In the genomic region with DNA sequence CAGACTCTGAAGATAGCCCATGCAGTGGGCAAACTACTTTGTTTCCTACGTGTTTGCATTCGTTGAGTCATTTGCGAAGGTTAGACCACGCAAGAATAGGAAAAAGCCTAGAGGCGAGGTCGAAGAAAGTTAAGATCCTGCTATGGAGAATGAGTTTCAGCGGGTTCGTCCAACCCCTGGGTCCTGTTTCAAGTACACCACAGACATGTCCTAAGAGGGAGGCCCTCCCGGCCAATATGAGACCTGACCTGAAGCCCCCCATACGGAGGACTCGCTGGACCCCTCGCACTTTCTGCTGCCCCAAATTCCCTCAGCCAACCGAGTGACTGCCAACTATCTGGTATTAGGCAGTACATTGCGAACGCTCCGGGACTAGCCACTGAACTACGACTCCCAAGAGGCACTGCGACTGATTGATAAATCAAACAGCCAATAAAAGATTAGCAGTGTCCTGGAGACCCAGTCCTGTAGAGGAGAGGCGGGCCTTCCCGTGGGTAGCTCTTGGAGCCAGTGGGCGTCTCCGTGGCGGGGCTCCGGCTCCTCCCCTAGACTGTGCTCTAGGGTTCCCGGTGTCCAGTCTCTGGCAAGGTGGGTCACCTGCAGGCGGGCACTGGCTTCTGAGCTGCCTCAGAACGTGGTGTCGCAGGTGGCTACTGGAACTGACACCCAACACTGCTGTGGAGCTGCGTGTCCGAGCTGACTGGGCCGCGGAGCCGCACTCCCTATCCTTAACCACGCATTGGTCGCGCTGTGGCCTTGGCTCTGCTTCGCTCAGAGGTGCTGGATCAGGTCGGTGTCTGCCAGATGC, we compare ENCODE assay signal across 8 mouse cellular contexts. TPM values are rescaled to one million over a fixed set of nuclear protein-coding genes. Genes with fewer than 3 reads are reported as not detected.
DNase-seq lines count a peak whose midpoint lies in the region; ATAC-seq and TF ChIP-seq lines count a peak whose summit lies in the region.

Gene Zfp174, plus strand, starts transcription at position 558 of the 808 bp plus-strand sequence.

- TF ChIP-seq POLR2A in heart, adult 2 months (IDR thresholded peaks at IDR 0.05; ENCODE audit: insufficient read depth, low read depth, low read length): peak; percentile 77

- WGBS in embryonic facial prominence, embryonic 14.5 days: 5% methylated on average over 31 of the region's 38 CpGs
- WGBS in heart, adult 2 months: 1% methylated on average over 38 of the region's 38 CpGs
- 3% methylated on average over 38 of the region's 38 CpGs for WGBS in limb, embryonic 13.5 days
- WGBS in midbrain, embryonic 16.5 days: 3% methylated on average over 37 of the region's 38 CpGs

- peak within 1 kb of the TSS; percentile 72 for H3K9ac ChIP-seq in embryonic facial prominence, embryonic 14.5 days (ENCODE audit: low read depth, low read length)
- peak within 1 kb of the TSS; percentile 84 for H3K9ac ChIP-seq in heart, adult 2 months (ENCODE audit: low read depth, low read length)
- H3K9ac ChIP-seq in limb, embryonic 13.5 days: peak within 1 kb of the TSS; percentile 77
- peak within 1 kb of the TSS; percentile 76 for H3K9ac ChIP-seq in midbrain, embryonic 16.5 days (ENCODE audit: low read depth, low read length)

- TF ChIP-seq EP300 in heart, adult 2 months (IDR thresholded peaks at IDR 0.05; ENCODE audit: insufficient read depth, low read depth, low read length): no peak

- peaks cover 5% of the 10 kb centered on the region for H3K4me1 ChIP-seq in embryonic facial prominence, embryonic 14.5 days (ENCODE audit: control insufficient read depth, insufficient read depth, low read length)
- no peaks in the 10 kb centered on the region; the same call in none of the 2 replicates for H3K4me1 ChIP-seq in heart, adult 2 months (ENCODE audit: control insufficient read depth, insufficient read depth, low read length)
- peaks cover 7% of the 10 kb centered on the region for H3K4me1 ChIP-seq in limb, embryonic 13.5 days
- H3K4me1 ChIP-seq in midbrain, embryonic 16.5 days (ENCODE audit: control insufficient read depth, insufficient read depth, low read length): peaks cover 7% of the 10 kb centered on the region

- no peak within 1 kb of the TSS; the same call in 1 of the 2 replicates for H3K27ac ChIP-seq in embryonic facial prominence, embryonic 14.5 days (replicated peaks; ENCODE audit: low read depth, low read length)
- peak within 1 kb of the TSS; percentile 82 for H3K27ac ChIP-seq in heart, adult 2 months
- no peak within 1 kb of the TSS for H3K27ac ChIP-seq in limb, embryonic 13.5 days
- H3K27ac ChIP-seq in midbrain, embryonic 16.5 days (ENCODE audit: low read length): peak within 1 kb of the TSS; percentile 65

- H3K4me2 ChIP-seq in embryonic facial prominence, embryonic 14.5 days (ENCODE audit: low read depth, low read length): peak within 1 kb of the TSS; percentile 73
- peak within 1 kb of the TSS; percentile 70 for H3K4me2 ChIP-seq in limb, embryonic 13.5 days (replicated peaks)
- H3K4me2 ChIP-seq in midbrain, embryonic 16.5 days (ENCODE audit: low read length): peak within 1 kb of the TSS; percentile 71

- H3K36me3 ChIP-seq in embryonic facial prominence, embryonic 14.5 days (ENCODE audit: control insufficient read depth, insufficient read depth, low read length): no peaks in the 10 kb centered on the region
- H3K36me3 ChIP-seq in heart, adult 2 months (ENCODE audit: control insufficient read depth, insufficient read depth, low read length): no peaks in the 10 kb centered on the region
- H3K36me3 ChIP-seq in limb, embryonic 13.5 days: no peaks in the 10 kb centered on the region
- H3K36me3 ChIP-seq in midbrain, embryonic 16.5 days (ENCODE audit: control insufficient read depth, insufficient read depth, low read length): no peaks in the 10 kb centered on the region

- TF ChIP-seq CTCF in heart, adult 2 months (IDR thresholded peaks at IDR 0.05): peak; percentile 27; the same call in 1 of the 2 replicates

- peak within 1 kb of the TSS; percentile 57 for H3K4me3 ChIP-seq in embryonic facial prominence, embryonic 14.5 days (ENCODE audit: low read depth, low read length)
- peak within 1 kb of the TSS; percentile 67 for H3K4me3 ChIP-seq in heart, adult 2 months
- H3K4me3 ChIP-seq in limb, embryonic 13.5 days: peak within 1 kb of the TSS; percentile 71
- peak within 1 kb of the TSS; percentile 61 for H3K4me3 ChIP-seq in midbrain, embryonic 16.5 days (ENCODE audit: low read depth, low read length)

- H3K79me2 ChIP-seq in heart, adult 2 months (replicated peaks; ENCODE audit: control insufficient read depth, insufficient read depth, low read length): no peaks in the 10 kb centered on the region

- peak; percentile 100 for DNase-seq in 3T3-L1 (ENCODE audit: low read depth, low spot score)
- DNase-seq in adrenal gland, postnatal 4 days (ENCODE audit: low spot score in 2 of 2): peak; percentile 59 to 84
- peak; percentile 99 for DNase-seq in embryonic facial prominence, embryonic 14.5 days (ENCODE audit: low spot score)
- DNase-seq in heart, adult 2 months: peak; percentile 92 to 96
- DNase-seq in kidney, adult 8-10 months: peak; percentile 97 to 98
- DNase-seq in spleen, postnatal 10 days (ENCODE audit: low spot score in 2 of 2): peak; percentile 84 to 92

- intact Hi-C loops in heart, adult 2 months (cut with DNase I): loop anchor here (2.0 to 10.0 kb wide), 5 partner anchors 38 to 438 kb away; partner anchors contain the start of genes 1700037C18Rik, Cluap1, Gm20695 and Slx4

- H3K27me3 ChIP-seq in embryonic facial prominence, embryonic 14.5 days (replicated peaks; ENCODE audit: control insufficient read depth, insufficient read depth, low read length): no peaks in the 10 kb centered on the region
- H3K27me3 ChIP-seq in heart, adult 2 months (ENCODE audit: control insufficient read depth, insufficient read depth, low read length): no peaks in the 10 kb centered on the region
- H3K27me3 ChIP-seq in limb, embryonic 13.5 days: no peaks in the 10 kb centered on the region
- no peaks in the 10 kb centered on the region for H3K27me3 ChIP-seq in midbrain, embryonic 16.5 days (ENCODE audit: control insufficient read depth, insufficient read depth, low read depth, low read length)

- peak; percentile 100 for ATAC-seq in embryonic facial prominence, embryonic 14.5 days (ENCODE audit: low read depth)
- peak; percentile 100 for ATAC-seq in limb, embryonic 13.5 days (ENCODE audit: low FRiP score, low read depth)
- ATAC-seq in midbrain, embryonic 16.5 days: peak; percentile 99

- H3K9me3 ChIP-seq in embryonic facial prominence, embryonic 14.5 days (ENCODE audit: control insufficient read depth, low read length): no peaks in the 10 kb centered on the region
- no peaks in the 10 kb centered on the region for H3K9me3 ChIP-seq in limb, embryonic 13.5 days
- no peaks in the 10 kb centered on the region for H3K9me3 ChIP-seq in midbrain, embryonic 16.5 days (replicated peaks; ENCODE audit: control insufficient read depth, low read length, poor library complexity, severe bottlenecking)

RNA-seq across cellular contexts. Expression of gene Zfp174, which starts in this region (rescaled TPM):
- 10 to 100 TPM; 24.7 to 27.1 TPM for total RNA-seq in adrenal gland, postnatal 4 days (2021)
- 0.83 and 1.2 TPM in 2 replicates for polyA plus RNA-seq in embryonic facial prominence, embryonic 14.5 days (2014; fragmentation: Nextera tagmentation; extraction: Ambion mirVana)
- total RNA-seq in heart, adult 2 months (2021): 1 to 10 TPM; 1.3 to 1.8 TPM
- 1.00 and 1.8 TPM in 2 replicates for polyA plus RNA-seq in heart, adult 2 months (2012; rRNA removed)
- polyA plus RNA-seq in limb, embryonic 13.5 days (2015; fragmentation: Nextera tagmentation; extraction: Ambion mirVana): 1.6 and 1.8 TPM in 2 replicates
- polyA plus RNA-seq in midbrain, embryonic 16.5 days (2015; fragmentation: Nextera tagmentation; extraction: Ambion mirVana): 3.8 and 3.9 TPM in 2 replicates

Comparison
In these comparisons a context has a peak if more than half of its experiments do, and no peak if none do; other contexts are left out.
1. RNA of gene Zfp174 (total RNA-seq): 24.7 to 27.1 TPM in adrenal gland, postnatal 4 days; 1.3 to 1.8 TPM in heart, adult 2 months; every median in the first group is over 4 times any median in the second.
2. H3K27ac ChIP-seq: peak in heart, adult 2 months (single experiment) and midbrain, embryonic 16.5 days (single experiment); none in embryonic facial prominence, embryonic 14.5 days (single experiment) and limb, embryonic 13.5 days (single experiment).
3. Peak in every context shown above with its lines, with median percentiles within 50 percentile points of each other: DNase-seq, ATAC-seq, H3K4me2 ChIP-seq, H3K4me3 ChIP-seq and H3K9ac ChIP-seq.